Mouse (Mus musculus) layer of hippocampus, adult 11-12 months (tissue): ENCODE measurements at regions not wholly inside any gene's neighbourhood (a gene's known extent, or its start where the extent isn't known, plus 50 kb on each side); places are given as distances from the start of the nearest gene placed in this dataset.

Source experiments
- DNase-seq: peaks from one replicate; pipeline ENCODE4 v3.0.0; 2022; ENCODE audit warnings: low spot score

- no peak for DNase-seq
Measured at GRCm38 (mm10) chr9:27556315-27557225, 160.0 kb downstream of the Spata19 start.

GRCm38 (mm10) chr9:27557886-27558285 is 161.3 kb downstream of the Spata19 start:
- no peak for DNase-seq

GRCm38 (mm10) chr9:27558286-27558685 is 161.7 kb downstream of the Spata19 start:
- DNase-seq, result no peak

- DNase-seq, result peak; percentile 16
Measured at GRCm38 (mm10) chr9:27568372-27569053, 171.9 kb downstream of the Spata19 start.

GRCm38 (mm10) chr9:27569054-27569387 is 172.4 kb downstream of the Spata19 start:
- DNase-seq, result no peak

- DNase-seq, result peak; percentile 29
Measured at GRCm38 (mm10) chr9:27617096-27617839, 173.3 kb upstream of the Opcml start.

GRCm38 (mm10) chr9:27634901-27635300 is 155.7 kb upstream of the Opcml start:
- DNase-seq, result no peak

- no peak for DNase-seq
Measured at GRCm38 (mm10) chr9:27640611-27641010, 150.0 kb upstream of the Opcml start.

- DNase-seq, result no peak
Measured at GRCm38 (mm10) chr9:27643312-27643711, 147.3 kb upstream of the Opcml start.

GRCm38 (mm10) chr9:27643916-27644315 is 146.7 kb upstream of the Opcml start:
- no peak for DNase-seq

- no peak for DNase-seq
Measured at GRCm38 (mm10) chr9:27645435-27645834, 145.1 kb upstream of the Opcml start.

- DNase-seq, result no peak
Measured at GRCm38 (mm10) chr9:27646100-27646499, 144.5 kb upstream of the Opcml start.

- no peak for DNase-seq
Measured at GRCm38 (mm10) chr9:27646956-27647355, 143.6 kb upstream of the Opcml start.

GRCm38 (mm10) chr9:27658001-27658400 is 132.6 kb upstream of the Opcml start:
- no peak for DNase-seq

- no peak for DNase-seq
Measured at GRCm38 (mm10) chr9:27661431-27662300, 128.9 kb upstream of the Opcml start.

- DNase-seq, result no peak
Measured at GRCm38 (mm10) chr9:27663230-27663629, 127.3 kb upstream of the Opcml start.

GRCm38 (mm10) chr9:27665659-27666058 is 124.9 kb upstream of the Opcml start:
- no peak for DNase-seq

- no peak for DNase-seq
Measured at GRCm38 (mm10) chr9:27670032-27670740, 120.4 kb upstream of the Opcml start.

GRCm38 (mm10) chr9:27685325-27685724 is 105.2 kb upstream of the Opcml start:
- DNase-seq, result no peak

- no peak for DNase-seq
Measured at GRCm38 (mm10) chr9:27691616-27692015, 99.0 kb upstream of the Opcml start.

- no peak for DNase-seq
Measured at GRCm38 (mm10) chr9:27692751-27693150, 97.8 kb upstream of the Opcml start.
